Mouse (Mus musculus) kidney, adult 2 months (tissue): Measurements from ENCODE around the gene Plod1.

Experiments
- CTCF ChIP-seq: fragments of 200-500 bp; conservative IDR thresholded peaks from 2 replicates; pipeline ENCODE4 v1.5.1; 2011; ENCODE audit warnings: low read depth, mild to moderate bottlenecking, control low read depth, low read length, moderate library complexity, mixed read lengths; ENCODE audit not compliant: insufficient read depth, insufficient read length
- POLR2A ChIP-seq: fragments of 200-500 bp; IDR thresholded peaks from one replicate; pipeline ENCODE4 v1.6.1; 2011; ENCODE audit warnings: low read depth, low read length, control low read depth

GRCm38 (mm10) chr4:147875852-147876575, 60.6 kb downstream of the Plod1 start:
- TF ChIP-seq CTCF, result no peak
- no peak for TF ChIP-seq POLR2A
